ENCODE assay signal across 8 mouse cellular contexts in genomic region chr7:112720143-112720988, GRCm38 (mm10). TPM values are rescaled to one million over a fixed set of nuclear protein-coding genes. Genes with fewer than 3 reads are reported as not detected.
A peak's percentile ranks its signal among the peaks of the same experiment; 100 is the strongest.
DNase-seq lines count a peak whose midpoint lies in the region; ATAC-seq and TF ChIP-seq lines count a peak whose summit lies in the region.

No protein-coding gene starts in this region.

- intact Hi-C loops in gastrocnemius, postnatal 14 days (cut with DNase I; ENCODE audit: low total_unique reads) = no loop called here

- H3K4me3 ChIP-seq in cortical plate, adult 2 months (ENCODE audit: insufficient read depth, low read length) = 0 out of 2 replicates have a peak overlapping the region, but pooled peaks have one; percentile 14
- no peak overlapping the region for H3K4me3 ChIP-seq in kidney, adult 2 months (ENCODE audit: insufficient read depth, low read depth, low read length)
- H3K4me3 ChIP-seq in limb, embryonic 12.5 days (replicated peaks) = 0 out of 2 replicates have a peak overlapping the region, but pooled peaks have one; percentile 5
- peak overlapping the region; percentile 13; the same call in 1 of the 2 replicates for H3K4me3 ChIP-seq in neural tube, embryonic 12.5 days

- H3K9ac ChIP-seq in limb, embryonic 12.5 days (replicated peaks) = no peak overlapping the region
- H3K9ac ChIP-seq in neural tube, embryonic 12.5 days = peak overlapping the region; percentile 39

- peak overlapping the region; percentile 41 for H3K4me2 ChIP-seq in limb, embryonic 12.5 days
- H3K4me2 ChIP-seq in neural tube, embryonic 12.5 days (replicated peaks) = peak overlapping the region; percentile 54

- WGBS in kidney, adult 2 months = 17% methylated on average over 23 of the region's 23 CpGs
- WGBS in limb, embryonic 12.5 days = 4% methylated on average over 23 of the region's 23 CpGs
- WGBS in neural tube, embryonic 12.5 days = 6% methylated on average over 23 of the region's 23 CpGs

- no peaks in the 10 kb centered on the region for H3K27me3 ChIP-seq in kidney, adult 2 months (replicated peaks; ENCODE audit: control insufficient read depth, insufficient read depth, low read length)
- H3K27me3 ChIP-seq in limb, embryonic 12.5 days = no peaks in the 10 kb centered on the region
- H3K27me3 ChIP-seq in neural tube, embryonic 12.5 days (replicated peaks) = no peaks in the 10 kb centered on the region

- DNase-seq in gastrocnemius, postnatal 10 days = peak; percentile 33
- DNase-seq in gastrocnemius, adult 8-10 months (ENCODE audit: low spot score in 2 of 2) = no peak
- peak; percentile 30 for DNase-seq in gastrocnemius, postnatal 14 days
- DNase-seq in kidney, adult 2 months = peak; percentile 39
- no peak for DNase-seq in spleen, postnatal 10 days (ENCODE audit: low spot score in 2 of 2)

- no peak overlapping the region for H3K27ac ChIP-seq in cortical plate, adult 2 months (ENCODE audit: insufficient read depth, low read length)
- peak overlapping the region; percentile 4; the same call in 1 of the 2 replicates for H3K27ac ChIP-seq in kidney, adult 2 months (ENCODE audit: insufficient read depth, low read depth, low read length)
- peak overlapping the region; percentile 76; the same call in 1 of the 2 replicates for H3K27ac ChIP-seq in limb, embryonic 12.5 days
- H3K27ac ChIP-seq in neural tube, embryonic 12.5 days = 0 out of 2 replicates have a peak overlapping the region, but pooled peaks have one; percentile 20

- ATAC-seq in limb, embryonic 12.5 days (ENCODE audit: insufficient number of reproducible peaks, insufficient read depth, low FRiP score, low TSS enrichment, low read depth) = peak; percentile 52
- ATAC-seq in neural tube, embryonic 12.5 days (ENCODE audit: low FRiP score, low read depth) = peak; percentile 42

- 0 out of 2 replicates have a peak, but pooled peaks cover 2% of the 10 kb centered on the region for H3K4me1 ChIP-seq in cortical plate, adult 2 months (ENCODE audit: control insufficient read depth, insufficient read depth, low read length)
- peaks cover 30% of the 10 kb centered on the region for H3K4me1 ChIP-seq in kidney, adult 2 months (ENCODE audit: control insufficient read depth, insufficient read depth, low read length)
- peaks cover 55% of the 10 kb centered on the region for H3K4me1 ChIP-seq in limb, embryonic 12.5 days (replicated peaks)
- peaks cover 47% of the 10 kb centered on the region for H3K4me1 ChIP-seq in neural tube, embryonic 12.5 days

- no peak for TF ChIP-seq CTCF in cortical plate, adult 2 months (IDR thresholded peaks at IDR 0.05; ENCODE audit: extremely low read depth, insufficient read depth, low read length)
- TF ChIP-seq CTCF in kidney, adult 2 months (conservative IDR thresholded peaks at IDR 0.05; ENCODE audit: insufficient read depth, insufficient read length, low read depth, low read length) = no peak

- H3K36me3 ChIP-seq in kidney, adult 2 months (ENCODE audit: control insufficient read depth, insufficient read depth, low read length) = no peaks in the 10 kb centered on the region
- H3K36me3 ChIP-seq in limb, embryonic 12.5 days = no peaks in the 10 kb centered on the region
- no peaks in the 10 kb centered on the region for H3K36me3 ChIP-seq in neural tube, embryonic 12.5 days

- no peak for TF ChIP-seq POLR2A in cortical plate, adult 2 months (IDR thresholded peaks at IDR 0.05; ENCODE audit: extremely low read depth, insufficient read depth, low read length)
- no peak for TF ChIP-seq POLR2A in kidney, adult 2 months (IDR thresholded peaks at IDR 0.05; ENCODE audit: low read depth, low read length)

- no peaks in the 10 kb centered on the region for H3K9me3 ChIP-seq in limb, embryonic 12.5 days
- no peaks in the 10 kb centered on the region for H3K9me3 ChIP-seq in neural tube, embryonic 12.5 days

RNA-seq across cellular contexts. Expression of gene Tead1, which starts 41.2 kb away (rescaled TPM):
- total RNA-seq in gastrocnemius, postnatal 10 days (2021) = 100 to 1,000 TPM; 124 to 136 TPM
- 100 to 1,000 TPM; 165 to 271 (median 210) TPM for total RNA-seq in gastrocnemius, adult 8-10 months (2022)
- 6.4 and 6.5 TPM in 2 replicates for polyA plus RNA-seq in cortical plate, adult 2 months (2012; rRNA removed)
- total RNA-seq in gastrocnemius, postnatal 14 days (2021) = 100 to 1,000 TPM; 106 to 120 TPM
- polyA plus RNA-seq in kidney, adult 2 months (2012; rRNA removed) = 14.7 TPM in 2 replicates
- polyA plus RNA-seq in limb, embryonic 12.5 days (2016; fragmentation: Nextera tagmentation; extraction: Ambion mirVana) = 28.7 and 43.6 TPM in 2 replicates
- 20.9 and 26.3 TPM in 2 replicates for polyA plus RNA-seq in neural tube, embryonic 12.5 days (2016; fragmentation: Nextera tagmentation; extraction: Ambion mirVana)

Comparison
In these comparisons a context has a peak if more than half of its experiments do, and no peak if none do; other contexts are left out.
1. DNase-seq: peak in gastrocnemius, postnatal 10 days (single experiment), gastrocnemius, postnatal 14 days (single experiment) and kidney, adult 2 months (single experiment); none in gastrocnemius, adult 8-10 months (0 of 2) and spleen, postnatal 10 days (0 of 2).